Mouse (Mus musculus) MEL (cell line): Measurements from ENCODE around the gene Atp8b2.

ENCODE experiments used
- CHD2 ChIP-seq: IDR thresholded peaks from 2 replicates; pipeline ENCODE4 v1.6.1; 2011; ENCODE audit warnings: low read length, improper control_type of control experiment
- CTCF ChIP-seq, 3 experiments: IDR thresholded peaks in 2 of 3; conservative IDR thresholded peaks in 1 of 3; 2 replicates each; pipeline ENCODE4 v1.5.1; 2011 to 2012; ENCODE audit warnings: low read length in 3 of 3, low read depth in 2 of 3, mild to moderate bottlenecking in 2 of 3, improper control_type of control experiment in 1 of 3, inconsistent platforms in 1 of 3, mixed read lengths in 1 of 3, moderate library complexity in 1 of 3; ENCODE audit not compliant: control insufficient read depth in 1 of 3, insufficient read depth in 1 of 3, poor library complexity in 1 of 3, severe bottlenecking in 1 of 3
- GATA1 ChIP-seq: IDR thresholded peaks from 2 replicates; pipeline ENCODE4 v1.6.1; 2011; ENCODE audit warnings: low read depth, low read length, improper control_type of control experiment
- HCFC1 ChIP-seq: IDR thresholded peaks from 2 replicates; pipeline ENCODE4 v1.6.1; 2012; ENCODE audit warnings: low read depth, mild to moderate bottlenecking, inconsistent platforms, low read length, improper control_type of control experiment, moderate library complexity
- POLR2A ChIP-seq, 2 experiments: IDR thresholded peaks; 2 replicates each; pipeline ENCODE4 v1.6.1; 2011 to 2012; ENCODE audit warnings: low read length in 2 of 2, mild to moderate bottlenecking in 2 of 2, control low read depth in 1 of 2, improper control_type of control experiment in 1 of 2, low read depth in 1 of 2, moderate library complexity in 1 of 2; ENCODE audit not compliant: control insufficient read depth in 1 of 2, insufficient read depth in 1 of 2, poor library complexity in 1 of 2
- SIN3A ChIP-seq: IDR thresholded peaks from 2 replicates; pipeline ENCODE4 v1.6.1; 2012; ENCODE audit warnings: low read length, improper control_type of control experiment, inconsistent platforms

DNA sequence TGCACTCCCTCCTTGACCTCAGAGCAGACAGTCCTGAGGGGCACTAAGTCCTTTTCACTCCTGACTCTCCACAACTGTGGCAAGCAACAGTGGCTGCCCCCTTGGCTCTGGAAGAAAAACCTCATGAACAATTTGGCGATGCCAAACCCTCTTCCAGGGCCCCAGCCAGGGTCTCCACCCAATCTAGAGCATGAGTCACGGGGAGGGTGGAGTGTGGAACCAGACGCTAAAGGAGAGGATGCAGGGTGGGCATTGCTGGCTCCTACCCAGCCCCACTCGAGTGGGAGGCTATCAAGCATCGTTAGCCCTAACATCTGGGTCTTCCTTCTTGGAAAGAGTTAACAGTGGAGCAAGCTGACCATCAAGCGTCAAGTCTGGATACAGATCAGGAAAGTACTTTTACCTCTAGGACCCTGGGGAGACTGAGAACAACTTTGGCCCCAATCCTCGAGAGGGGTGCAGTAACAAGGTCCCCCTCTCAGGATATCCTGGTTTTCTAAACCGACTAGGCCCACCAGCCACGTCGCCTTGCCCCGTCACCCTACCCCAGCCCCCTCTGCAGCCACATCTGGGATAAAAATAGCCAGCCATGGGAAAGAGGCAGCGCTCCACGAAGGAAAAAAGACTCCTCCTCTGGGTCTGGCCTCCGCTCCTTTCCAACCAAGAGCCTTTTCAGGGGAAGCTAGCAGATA is 1.1 kb downstream of the Atp8b2 start:
- TF ChIP-seq GATA1 (no peak), CTCF (IDR thresholded peaks at IDR 0.05 in 2 of 3, conservative IDR thresholded peaks at IDR 0.05 in 1 of 3; ENCODE audit: control insufficient read depth in 1 of 3, insufficient read depth in 1 of 3, low read depth in 2 of 3, low read length in 3 of 3, poor library complexity in 1 of 3, severe bottlenecking in 1 of 3) (no peak), HCFC1 (no peak), POLR2A (IDR thresholded peaks at IDR 0.05; ENCODE audit: control insufficient read depth in 1 of 2, insufficient read depth in 1 of 2, low read depth in 1 of 2, low read length in 2 of 2, poor library complexity in 1 of 2) (no peak), CHD2 (no peak), SIN3A (peak; percentile 48; the same call in 1 of the 2 replicates)
